Mouse (Mus musculus): ENCODE measurements around the gene Moap1.

Moap1 gene

GRCm38 (mm10) chr12:102705216-102705871, 38.1 kb downstream of the Moap1 start:
- peak; percentile 92 to 95 for DNase-seq

GRCm38 (mm10) chr12:102704457-102705198, 38.8 kb downstream of the Moap1 start, which contains the start of gene Itpk1:
Gene Itpk1 (minus strand): TSS chr12:102704930.
- DNase-seq, result peak; percentile 65 to 73

GRCm38 (mm10) chr12:102703921-102704408, 39.5 kb downstream of the Moap1 start:
- peak in 1 of 2 experiments; percentile 42 for DNase-seq

GRCm38 (mm10) chr12:102703441-102703840, 40.0 kb downstream of the Moap1 start:
- DNase-seq, result peak in 1 of 2 experiments; percentile 44

- peak; percentile 52 to 65 for DNase-seq
Measured at GRCm38 (mm10) chr12:102703111-102703412, 40.4 kb downstream of the Moap1 start.

GRCm38 (mm10) chr12:102702356-102703110, 40.9 kb downstream of the Moap1 start:
- DNase-seq, result peak; percentile 85 to 88

GRCm38 (mm10) chr12:102701691-102702207, 41.7 kb downstream of the Moap1 start:
- no peak for DNase-seq

- DNase-seq, result no peak
Measured at GRCm38 (mm10) chr12:102700453-102700852, 43.0 kb downstream of the Moap1 start.

GRCm38 (mm10) chr12:102699156-102699555, 44.3 kb downstream of the Moap1 start:
- DNase-seq, result no peak

GRCm38 (mm10) chr12:102698089-102698684, 45.3 kb downstream of the Moap1 start:
- no peak for DNase-seq

- DNase-seq, result no peak
Measured at GRCm38 (mm10) chr12:102697381-102697780, 46.1 kb downstream of the Moap1 start.

GRCm38 (mm10) chr12:102696635-102697354, 46.7 kb downstream of the Moap1 start:
- DNase-seq, result peak in 1 of 2 experiments; percentile 46

- DNase-seq, result no peak
Measured at GRCm38 (mm10) chr12:102695369-102696239, 47.9 kb downstream of the Moap1 start.

Measured in cerebellum, postnatal 36 days (tissue).